Mouse (Mus musculus) cortical plate, adult 2 months (tissue): Measurements from ENCODE around the gene Pbx2.

Experiments used
- CTCF ChIP-seq: fragments of 200-500 bp; IDR thresholded peaks from 2 replicates; pipeline ENCODE4 v1.5.1; 2011; ENCODE audit warnings: mild to moderate bottlenecking, control low read depth, low read length; ENCODE audit not compliant: insufficient read depth; ENCODE audit errors: extremely low read depth
- POLR2A ChIP-seq: fragments of 200-500 bp; IDR thresholded peaks from 2 replicates; pipeline ENCODE4 v1.6.1; 2011; ENCODE audit warnings: mild to moderate bottlenecking, low read length, control low read depth; ENCODE audit not compliant: insufficient read depth; ENCODE audit errors: extremely low read depth

DNA sequence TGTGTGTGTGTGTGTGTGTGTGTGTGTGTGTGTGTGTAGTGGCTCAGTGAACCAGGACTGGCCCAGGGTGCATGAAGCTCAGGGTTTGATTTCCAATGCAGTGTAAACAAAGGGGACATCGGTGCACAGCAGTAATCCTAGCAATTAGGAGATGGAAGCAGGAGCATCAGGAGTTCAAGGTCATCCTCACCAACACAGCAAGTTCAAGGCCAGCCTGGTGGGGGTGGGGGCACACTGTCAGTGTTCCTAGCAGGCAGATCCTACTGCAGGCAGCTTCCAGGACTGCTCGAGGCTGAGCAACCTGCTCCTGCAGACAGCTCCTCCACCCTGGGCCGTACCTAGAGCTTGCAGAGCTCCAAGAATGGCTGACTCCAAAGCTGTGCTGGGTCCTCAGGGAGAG is 28.5 kb upstream of the Pbx2 start:
- no peak for TF ChIP-seq CTCF
- TF ChIP-seq POLR2A, result no peak
